Mouse (Mus musculus) forebrain, postnatal 0 days (tissue): ENCODE results near the gene Dmrt2. TPM values are rescaled to one million over a fixed set of nuclear protein-coding genes. Genes with fewer than 3 reads are reported as not detected.

Experiments
- ATAC-seq: fragments of 200-750 bp; cut with Nextera tagmentation; 2 replicates; pipeline ENCODE4 v1.8.0; 2017; ENCODE audit warnings: mild to moderate bottlenecking, moderate library complexity
- DNase-seq: peaks from one replicate; pipeline ENCODE4 v3.0.0-alpha.2; 2015
- H3K27ac ChIP-seq: fragments of 300-500 bp; sonication (generic); 2 replicates; pipeline ENCODE4 v1.5.1; 2014; ENCODE audit warnings: low read depth, mild to moderate bottlenecking, antibody characterized with exemption, low read length, moderate library complexity, mixed read lengths
- H3K27me3 ChIP-seq: fragments of 300-500 bp; sonication (generic); 2 replicates; pipeline ENCODE4 v1.6.1; 2014; ENCODE audit warnings: mild to moderate bottlenecking, low read length, mixed read lengths; ENCODE audit not compliant: insufficient read depth
- H3K36me3 ChIP-seq: fragments of 300-500 bp; sonication (generic); 2 replicates; pipeline ENCODE4 v1.6.1; 2014; ENCODE audit warnings: mild to moderate bottlenecking, moderate library complexity; ENCODE audit not compliant: insufficient read depth
- H3K4me1 ChIP-seq: fragments of 300-500 bp; sonication (generic); 2 replicates; pipeline ENCODE4 v1.6.1; 2014; ENCODE audit warnings: antibody characterized with exemption; ENCODE audit not compliant: insufficient read depth
- H3K4me2 ChIP-seq: fragments of 300-500 bp; sonication (generic); 2 replicates; pipeline ENCODE4 v1.6.1; 2014; ENCODE audit warnings: low read depth, mild to moderate bottlenecking, moderate library complexity
- H3K4me3 ChIP-seq: fragments of 300-500 bp; sonication (generic); 2 replicates; pipeline ENCODE4 v1.5.1; 2014; ENCODE audit warnings: low read depth, low read length, mixed read lengths
- H3K9ac ChIP-seq: fragments of 300-500 bp; sonication (generic); 2 replicates; pipeline ENCODE4 v1.6.1; 2014; ENCODE audit warnings: mild to moderate bottlenecking
- H3K9me3 ChIP-seq: fragments of 300-500 bp; sonication (generic); 2 replicates; pipeline ENCODE4 v1.6.1; 2016; ENCODE audit warnings: low read length
- CTCF ChIP-seq: sonication (generic); IDR thresholded peaks from 2 replicates; pipeline ENCODE4 v1.5.1; 2016; ENCODE audit warnings: antibody characterized with exemption, control low read depth, low read depth
- WGBS: fragments of 180-500 bp; shearing (Covaris S2); extraction: QIAGEN DNeasy Blood & Tissue Kit; methylation state at CpG from one replicate; pipeline ENCODE4 v1.1.7; 2014; 5-methylcytosine and 5-hydroxymethylcytosine counted together
- polyA plus RNA-seq: library from polyadenylated mRNA; unstranded; fragments of >200 nt; fragmentation: Nextera tagmentation; extraction: Ambion mirVana; gene quantifications from 2 replicates; pipeline ENCODE4 v1.2.1, GENCODE M21; 2015
- total RNA-seq: library from RNA; depleted of rRNA; stranded (reverse); fragments of >200 nt; gene quantifications from 2 replicates; pipeline ENCODE4 v1.2.3, GENCODE M21; 2014

The Dmrt2 gene
- total and polyA plus RNA-seq, 2 experiments from 2014 or later: 1.8 to 2.6 TPM

GRCm38 (mm10) chr19:25647136-25647535, 25.1 kb upstream of the Dmrt2 start:
- 79% methylated on average over 3 of the region's 3 CpGs for WGBS
- H3K36me3 ChIP-seq: no peaks in the 10 kb centered on the region
- H3K9me3 ChIP-seq: no peaks in the 10 kb centered on the region
- no peak for ATAC-seq
- no peaks in the 10 kb centered on the region for H3K27me3 ChIP-seq
- no peak overlapping the region for H3K4me2 ChIP-seq
- no peak overlapping the region for H3K4me3 ChIP-seq
- no peak for DNase-seq
- H3K27ac ChIP-seq: no peak overlapping the region
- no peaks in the 10 kb centered on the region for H3K4me1 ChIP-seq
- no peak for TF ChIP-seq CTCF
- H3K9ac ChIP-seq: no peak overlapping the region

DNA sequence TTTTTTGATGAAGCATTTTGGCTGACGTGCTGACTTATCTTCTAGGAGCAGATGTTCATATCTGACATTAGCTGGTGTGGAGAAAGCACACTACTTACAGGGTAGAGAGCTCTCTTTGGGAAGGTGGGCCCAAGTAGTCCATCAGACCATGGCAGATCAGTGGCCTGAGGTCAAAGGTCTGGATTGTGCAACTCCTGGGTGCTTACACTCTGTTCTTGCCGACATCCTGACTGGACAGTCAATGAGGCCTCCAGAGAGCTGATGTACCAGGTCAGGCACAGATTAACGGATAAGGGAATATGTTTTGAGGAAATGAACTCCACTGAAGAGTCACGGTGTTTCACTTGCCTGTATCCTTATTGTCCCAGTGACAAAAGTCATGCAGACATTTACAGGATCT, 23.5 kb upstream of the Dmrt2 start:
- Histone ChIP-seq H3K4me2 (no peak overlapping the region), H3K4me3 (no peak overlapping the region), H3K4me1 (no peaks in the 10 kb centered on the region), H3K36me3 (no peaks in the 10 kb centered on the region), H3K9ac (no peak overlapping the region), H3K9me3 (no peaks in the 10 kb centered on the region), H3K27me3 (no peaks in the 10 kb centered on the region), H3K27ac (no peak overlapping the region)
- 79% methylated on average over 4 of the region's 4 CpGs for WGBS
- no peak for ATAC-seq
- DNase-seq: no peak
- TF ChIP-seq CTCF: no peak

DNA sequence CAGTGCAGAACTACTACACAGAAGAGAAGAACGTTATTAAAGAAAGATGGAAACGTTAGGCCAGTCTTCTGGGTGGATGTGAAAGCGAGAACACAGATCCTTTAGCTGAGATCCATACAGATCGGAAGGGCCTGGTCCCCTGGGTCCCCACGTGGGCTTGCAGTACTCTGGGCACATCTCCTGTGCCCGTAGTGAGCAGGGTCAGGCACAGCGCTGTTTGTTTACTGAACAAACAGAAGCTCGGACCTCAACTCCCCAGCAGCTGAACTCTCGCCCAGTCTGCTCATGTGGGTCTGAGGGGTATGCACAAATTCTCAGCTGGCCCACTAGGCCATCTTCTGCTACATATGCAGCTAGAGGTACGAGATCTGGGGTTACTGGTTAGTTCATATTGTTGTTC, 21.7 kb upstream of the Dmrt2 start:
- H3K9me3 ChIP-seq: no peaks in the 10 kb centered on the region
- H3K4me2 ChIP-seq: no peak overlapping the region
- TF ChIP-seq CTCF: no peak
- H3K36me3 ChIP-seq: no peaks in the 10 kb centered on the region
- DNase-seq: no peak
- no peak for ATAC-seq
- no peak overlapping the region for H3K4me3 ChIP-seq
- H3K27me3 ChIP-seq: no peaks in the 10 kb centered on the region
- no peaks in the 10 kb centered on the region for H3K4me1 ChIP-seq
- 78% methylated on average over 10 of the region's 10 CpGs for WGBS
- H3K27ac ChIP-seq: no peak overlapping the region
- H3K9ac ChIP-seq: no peak overlapping the region

DNA sequence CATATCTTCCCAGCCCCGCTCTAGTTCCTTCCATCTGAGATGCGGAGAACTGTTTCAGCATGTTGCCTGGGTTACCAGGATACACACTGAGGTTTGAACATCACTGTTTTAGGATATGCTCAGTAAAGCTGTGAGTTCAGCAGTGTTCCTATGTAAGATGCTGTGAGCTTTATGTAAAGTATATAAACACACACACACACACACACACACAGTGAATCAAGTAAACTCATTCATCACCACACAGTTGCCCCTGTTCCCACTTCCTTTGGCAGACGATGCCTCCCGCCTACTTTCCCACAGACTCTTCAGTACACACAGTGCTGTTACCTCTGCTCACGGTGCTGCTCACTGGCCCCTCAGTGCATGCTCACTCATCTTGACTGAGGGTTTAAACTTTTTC, 19.7 kb upstream of the Dmrt2 start:
- no peaks in the 10 kb centered on the region for H3K36me3 ChIP-seq
- H3K27me3 ChIP-seq: no peaks in the 10 kb centered on the region
- H3K4me1 ChIP-seq: no peaks in the 10 kb centered on the region
- H3K4me3 ChIP-seq: no peak overlapping the region
- WGBS: 57% methylated on average over 5 of the region's 5 CpGs
- H3K4me2 ChIP-seq: no peak overlapping the region
- no peak overlapping the region for H3K9ac ChIP-seq
- ATAC-seq (peak; percentile 71), DNase-seq (peak; percentile 39)
- no peak overlapping the region for H3K27ac ChIP-seq
- TF ChIP-seq CTCF: no peak
- no peaks in the 10 kb centered on the region for H3K9me3 ChIP-seq

DNA sequence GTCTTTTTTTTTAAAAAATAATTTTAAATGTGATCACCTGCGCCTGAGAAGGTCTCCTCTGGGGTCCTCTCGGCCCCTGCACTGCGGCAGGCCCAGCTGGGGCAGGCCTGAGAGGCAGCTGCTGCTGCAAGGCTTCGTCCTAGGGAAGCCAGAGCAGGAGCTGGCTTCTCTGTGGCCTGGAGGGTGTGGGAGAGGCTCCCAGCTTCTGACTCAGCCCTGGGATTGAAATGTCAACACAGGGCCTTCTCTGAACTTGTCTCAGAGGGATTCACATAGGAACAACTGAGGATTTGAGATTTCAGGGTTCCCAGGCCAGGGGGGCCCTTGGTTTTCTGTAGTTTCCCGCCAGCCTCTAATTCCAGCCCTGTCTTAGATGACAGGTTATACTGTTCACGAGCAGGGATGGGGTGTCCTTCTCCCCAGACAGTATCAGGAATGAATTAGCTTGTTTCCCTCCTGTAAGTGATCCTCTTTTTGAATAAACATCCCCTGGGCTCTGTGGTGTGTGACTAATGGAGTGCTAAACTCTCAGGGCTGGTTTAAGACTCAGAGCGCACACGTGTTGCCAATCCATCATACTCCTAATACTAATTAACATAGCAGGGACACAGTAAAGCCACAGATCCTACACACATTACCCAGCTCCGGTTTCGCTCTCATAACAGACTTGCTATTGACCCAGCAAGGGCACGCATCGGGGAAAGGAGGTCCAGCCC, 18.0 kb upstream of the Dmrt2 start:
- H3K27ac ChIP-seq: no peak overlapping the region
- no peaks in the 10 kb centered on the region for H3K27me3 ChIP-seq
- ATAC-seq (no peak), DNase-seq (no peak)
- H3K9me3 ChIP-seq: no peaks in the 10 kb centered on the region
- H3K36me3 ChIP-seq: no peaks in the 10 kb centered on the region
- WGBS: 77% methylated on average over 12 of the region's 12 CpGs
- no peaks in the 10 kb centered on the region for H3K4me1 ChIP-seq
- no peak overlapping the region for H3K4me3 ChIP-seq
- no peak for TF ChIP-seq CTCF
- no peak overlapping the region for H3K4me2 ChIP-seq
- no peak overlapping the region for H3K9ac ChIP-seq

- ATAC-seq (no peak), DNase-seq (no peak)
- Histone ChIP-seq H3K9me3 (no peaks in the 10 kb centered on the region), H3K27ac (no peak overlapping the region), H3K27me3 (peaks cover 61% of the 10 kb centered on the region), H3K4me1 (no peaks in the 10 kb centered on the region), H3K4me2 (no peak overlapping the region), H3K9ac (no peak overlapping the region), H3K4me3 (no peak overlapping the region), H3K36me3 (no peaks in the 10 kb centered on the region)
- no peak for TF ChIP-seq CTCF
- WGBS: 3% methylated on average over 31 of the region's 31 CpGs
Measured at GRCm38 (mm10) chr19:25665486-25666339, 6.5 kb upstream of the Dmrt2 start.

DNA sequence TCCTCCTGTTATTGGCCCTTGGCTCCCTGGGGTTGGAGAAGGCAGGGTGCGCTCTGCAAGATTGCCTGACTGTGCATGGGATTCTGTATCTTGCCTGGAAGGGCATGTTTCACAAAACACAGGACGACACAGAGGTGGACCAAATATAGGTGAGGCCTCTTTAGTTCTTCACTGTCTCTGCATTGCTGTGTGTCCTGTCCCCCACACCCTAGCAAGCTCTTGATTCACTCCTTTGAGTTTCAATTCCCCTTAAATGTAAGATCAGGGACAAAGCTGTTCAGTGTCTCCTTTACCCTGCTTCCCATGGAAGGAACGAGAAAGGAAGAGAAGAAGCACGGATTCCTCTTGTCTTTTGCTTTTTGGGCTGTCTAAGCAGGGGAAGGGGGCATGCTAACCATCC, 4.4 kb upstream of the Dmrt2 start:
- Histone ChIP-seq H3K9me3 (no peaks in the 10 kb centered on the region), H3K36me3 (no peaks in the 10 kb centered on the region), H3K4me2 (no peak overlapping the region), H3K27me3 (peaks cover 79% of the 10 kb centered on the region), H3K27ac (no peak overlapping the region), H3K9ac (no peak overlapping the region), H3K4me1 (peaks cover 11% of the 10 kb centered on the region), H3K4me3 (no peak overlapping the region)
- 23% methylated on average over 4 of the region's 4 CpGs for WGBS
- ATAC-seq: no peak
- TF ChIP-seq CTCF: no peak
- DNase-seq: no peak
